Mouse (Mus musculus): ENCODE data around the gene Fbxo4.

Fbxo4 gene

DNA sequence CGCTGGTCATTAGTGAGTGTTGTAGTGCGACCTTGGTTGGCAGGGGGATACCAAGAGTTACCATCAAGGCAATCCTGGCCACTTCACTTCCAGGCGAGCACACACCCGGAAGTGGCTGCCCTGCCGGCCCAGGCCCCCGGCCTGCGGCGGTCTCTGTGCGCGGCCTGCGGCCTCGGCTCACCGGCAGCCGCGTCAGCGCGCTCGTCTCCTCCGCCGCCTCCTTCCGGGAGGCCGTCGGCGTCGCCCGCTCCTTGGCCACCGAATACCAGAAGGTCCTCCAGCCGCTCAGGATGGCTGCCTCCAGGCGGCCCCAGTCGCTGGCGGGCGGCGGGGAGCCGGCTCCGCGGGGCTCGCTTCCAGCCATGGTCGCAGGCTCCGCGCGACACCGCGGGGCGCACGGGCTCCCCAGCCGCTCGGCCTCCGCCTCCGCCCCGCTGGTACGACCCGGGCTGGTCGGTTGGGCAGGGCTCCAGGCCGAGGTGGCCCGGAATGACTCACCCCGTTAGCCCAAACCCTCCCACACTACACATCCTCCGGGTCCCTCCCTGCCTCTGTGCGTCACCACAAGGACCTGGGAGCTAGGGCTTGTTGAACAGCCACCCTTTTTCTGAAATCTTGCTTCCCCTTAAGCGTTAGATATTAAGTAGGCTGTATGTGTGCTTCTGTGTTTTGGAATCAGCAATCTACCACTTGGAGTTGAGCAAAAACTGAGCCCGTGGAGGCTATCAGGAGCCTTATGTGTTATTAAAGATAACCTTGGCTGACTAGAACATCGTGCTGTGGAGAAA lies at the start of gene Fbxo4:
Gene Fbxo4 (minus strand): TSS at position 513 of the 788 bp plus-strand sequence.
- DNase-seq (ENCODE audit: low read depth, low spot score): peak; percentile 39

DNA sequence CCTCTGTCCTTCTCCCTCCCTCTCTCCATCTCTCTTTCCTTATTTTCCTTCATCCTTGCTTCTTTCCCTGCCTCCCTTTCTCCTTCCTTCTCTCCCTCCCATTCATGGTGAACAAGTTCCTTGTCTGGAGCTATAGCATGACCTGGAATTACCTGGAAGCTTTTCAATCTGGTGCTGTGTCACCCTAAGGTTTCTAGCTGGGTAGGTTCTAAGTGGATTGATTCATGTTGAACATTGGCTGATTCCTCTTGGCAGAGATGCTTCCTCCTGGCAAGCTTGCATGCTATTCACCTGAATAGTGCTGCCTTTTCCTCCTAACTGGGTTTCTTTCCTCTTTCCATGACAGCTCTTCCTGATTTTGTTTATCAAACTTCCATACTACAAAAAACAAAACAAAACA lies 49.6 kb upstream of the Fbxo4 start:
- DNase-seq (ENCODE audit: low read depth, low spot score): no peak

DNA sequence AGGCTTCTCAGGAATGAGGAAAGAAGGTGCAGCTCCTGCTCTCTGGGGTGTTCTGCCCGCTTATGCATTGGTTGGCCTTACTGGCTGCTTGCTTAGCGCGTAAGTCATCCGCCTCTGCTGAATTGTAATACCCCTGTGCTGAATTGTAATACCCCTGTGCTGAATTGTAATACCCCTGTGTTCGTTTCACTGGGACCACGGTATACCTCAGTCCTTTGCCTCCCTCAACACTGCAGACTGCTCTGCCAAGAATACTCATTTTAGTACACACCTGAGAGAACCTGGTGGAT lies 49.0 kb upstream of the Fbxo4 start:
- no peak for DNase-seq (ENCODE audit: low read depth, low spot score)

DNA sequence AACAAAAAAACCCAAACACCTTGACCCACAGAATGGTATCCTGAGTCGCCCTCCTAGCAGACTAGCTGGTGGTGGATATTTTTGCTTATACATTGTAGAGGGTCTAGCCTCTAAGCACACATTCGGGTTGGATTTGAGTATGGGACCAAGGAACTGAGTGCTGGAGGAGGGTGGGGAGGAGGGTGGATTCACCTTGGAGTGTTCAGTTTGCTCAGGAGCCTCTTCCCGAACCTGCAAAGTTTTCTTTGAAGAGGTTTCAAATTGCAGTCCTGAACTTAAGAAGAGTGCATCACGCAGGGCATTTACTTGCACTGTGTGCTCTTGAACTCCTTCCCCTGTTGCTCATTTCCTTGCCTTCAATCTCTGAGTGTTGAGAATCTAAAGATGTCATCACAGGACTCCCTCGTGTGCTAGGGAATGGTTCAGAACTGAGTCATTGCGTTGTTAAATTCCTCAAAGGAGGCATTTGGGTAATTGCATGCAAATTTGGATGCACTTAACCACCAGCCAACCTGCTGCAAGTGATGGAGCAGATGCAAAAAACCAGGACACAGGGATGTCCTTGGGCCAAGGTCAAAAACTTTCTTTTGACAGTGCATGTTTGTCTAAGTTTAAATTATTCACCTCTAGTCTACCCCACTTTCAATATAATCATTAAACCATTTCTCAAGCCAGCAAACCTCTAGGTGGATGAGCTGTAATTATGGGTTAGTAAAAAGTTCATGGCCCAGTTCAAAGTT lies 48.5 kb upstream of the Fbxo4 start:
- peak; percentile 32 for DNase-seq (ENCODE audit: low read depth, low spot score)

DNA sequence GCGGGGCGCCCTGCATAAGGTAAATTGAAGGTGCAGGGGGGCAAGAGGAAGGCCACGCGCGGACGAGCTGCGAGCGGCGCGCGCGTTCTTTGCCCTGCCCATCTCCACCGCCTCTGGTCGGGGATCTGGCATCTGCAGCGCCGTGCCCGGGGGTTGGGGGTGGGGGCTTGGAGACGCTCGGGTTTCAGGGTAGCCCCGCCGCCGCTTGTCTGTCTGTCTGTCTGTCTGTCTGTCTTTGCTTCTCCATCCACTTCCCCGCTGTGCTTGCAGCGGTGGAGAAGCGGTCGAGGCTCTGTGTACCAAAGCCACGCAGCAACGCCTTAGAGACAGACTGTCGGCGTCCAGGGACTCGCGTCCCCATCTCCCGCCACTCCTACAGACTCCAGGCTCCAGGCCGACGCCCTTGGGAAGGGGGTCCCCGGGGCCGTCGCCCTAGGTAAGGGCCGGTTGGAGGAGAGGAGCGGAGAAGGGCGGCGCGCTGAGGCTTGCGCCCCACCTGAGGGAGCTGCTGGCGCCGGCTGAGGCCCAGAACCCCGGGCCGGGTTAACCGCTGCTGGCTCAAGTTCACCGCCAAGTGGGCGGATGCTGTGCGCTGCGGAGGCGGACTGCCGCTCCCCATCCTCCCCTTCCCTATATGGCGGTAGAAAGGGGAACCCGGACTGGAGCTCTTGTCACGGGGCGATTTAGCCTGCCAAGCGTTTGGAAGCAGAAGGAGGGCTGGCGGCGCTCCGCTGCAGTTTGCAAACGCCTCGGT lies 47.6 kb upstream of the Fbxo4 start:
- DNase-seq (ENCODE audit: low read depth, low spot score): peak; percentile 47

DNA sequence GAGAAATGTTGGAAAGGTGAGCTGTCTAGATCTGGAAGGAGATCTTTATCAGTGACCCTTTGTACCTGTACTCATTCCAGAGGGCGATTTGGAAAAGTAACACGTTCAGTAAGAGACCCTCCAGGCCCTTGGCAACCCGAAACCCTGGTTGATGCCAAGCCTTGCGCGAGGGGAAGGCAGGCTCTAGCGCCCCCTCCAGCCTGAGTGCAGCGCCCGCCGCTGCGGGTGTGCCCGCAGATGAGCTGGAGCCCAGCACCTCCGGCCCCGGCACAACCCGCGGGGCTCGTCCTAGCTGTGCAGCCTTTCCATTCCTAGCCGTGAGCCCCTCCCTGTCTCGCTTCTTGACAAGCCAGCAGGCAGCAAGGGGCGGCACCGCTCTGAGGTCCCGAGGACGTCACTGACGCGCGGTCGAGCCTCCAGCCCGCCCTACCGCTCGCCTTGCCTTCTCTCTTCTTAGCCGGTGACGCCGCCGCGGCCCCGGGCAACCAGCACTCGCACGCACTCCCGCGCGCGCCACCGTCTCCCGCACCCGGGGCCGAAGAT lies 46.9 kb upstream of the Fbxo4 start, which contains the start of gene Oxct1:
Gene Oxct1 (plus strand): TSS at position 153 of the 543 bp plus-strand sequence.
- peak; percentile 89 for DNase-seq (ENCODE audit: low read depth, low spot score)

DNA sequence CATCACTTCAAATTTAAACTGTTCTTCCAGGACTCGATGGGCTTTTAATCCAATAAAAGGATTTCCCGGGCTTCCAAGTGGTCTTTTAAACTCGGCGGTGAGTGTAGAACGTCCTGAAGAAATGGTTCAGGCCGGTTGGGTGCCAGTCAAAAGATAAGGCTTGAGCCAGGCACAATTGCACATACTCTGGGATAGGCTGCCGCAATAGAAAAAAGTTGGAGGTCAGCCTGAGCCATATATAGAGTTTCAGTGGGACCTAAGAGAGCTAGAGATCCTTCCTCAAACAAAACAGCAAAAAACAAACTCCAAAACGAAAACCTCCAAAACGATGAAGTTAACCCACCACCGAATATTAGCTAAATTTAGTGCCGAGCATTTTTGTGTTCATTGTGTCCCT lies 46.1 kb upstream of the Fbxo4 start:
- DNase-seq (ENCODE audit: low read depth, low spot score): no peak

DNA sequence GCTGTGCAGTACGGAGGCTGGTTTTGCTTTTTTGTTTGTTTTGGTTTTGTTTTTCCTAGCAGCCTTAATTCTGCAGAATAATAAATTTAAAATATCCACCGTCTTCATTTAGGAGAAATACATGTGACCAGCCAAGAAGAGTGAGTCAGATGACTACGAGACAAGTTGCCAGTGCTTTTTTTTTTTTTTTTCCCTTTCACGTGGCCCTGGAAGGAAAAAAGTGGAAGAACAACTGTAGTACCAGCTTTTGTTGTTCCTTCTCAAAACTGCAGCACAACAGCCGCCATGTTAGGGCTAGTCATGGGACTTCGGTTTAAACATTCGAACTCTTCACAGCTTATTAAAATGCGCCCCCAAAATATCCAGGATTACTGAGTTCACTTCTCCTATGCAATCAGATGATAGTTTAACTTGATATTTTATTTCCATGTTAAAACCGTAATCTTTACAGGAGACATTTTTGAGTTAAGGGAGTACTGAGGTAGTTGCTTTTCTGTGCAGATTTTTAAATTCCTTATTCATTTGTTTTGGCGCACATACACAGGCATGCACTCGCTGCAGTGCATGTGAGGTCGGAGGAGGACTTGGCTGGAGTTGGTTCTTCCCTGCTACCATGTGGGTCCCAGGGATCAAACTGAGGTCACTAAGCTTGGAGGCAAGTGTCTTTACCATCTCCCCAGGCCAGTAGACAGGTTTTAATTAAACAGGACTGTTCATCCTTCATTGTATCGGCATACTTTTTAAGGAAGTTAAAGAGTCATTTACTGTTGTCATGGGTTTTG lies 45.5 kb upstream of the Fbxo4 start:
- no peak for DNase-seq (ENCODE audit: low read depth, low spot score)

DNA sequence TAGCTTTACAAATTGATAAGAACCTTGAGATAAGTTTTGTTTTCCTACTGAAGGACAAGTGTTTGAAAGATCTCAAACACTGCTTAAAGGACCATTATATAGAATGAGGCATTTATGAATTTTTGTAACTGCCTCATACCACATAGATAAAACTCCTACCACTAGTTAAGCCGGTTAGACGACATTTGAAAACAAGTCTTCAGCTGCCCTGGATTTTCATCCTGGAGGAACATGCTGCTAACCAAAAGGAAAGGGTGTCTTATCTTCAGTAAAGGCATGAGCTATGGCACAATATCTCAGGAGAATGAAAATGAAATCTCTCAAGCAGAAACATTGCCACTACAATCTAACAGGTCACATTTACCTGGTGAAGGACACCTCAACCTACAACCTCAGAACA lies 44.4 kb upstream of the Fbxo4 start:
- DNase-seq (ENCODE audit: low read depth, low spot score): no peak

DNA sequence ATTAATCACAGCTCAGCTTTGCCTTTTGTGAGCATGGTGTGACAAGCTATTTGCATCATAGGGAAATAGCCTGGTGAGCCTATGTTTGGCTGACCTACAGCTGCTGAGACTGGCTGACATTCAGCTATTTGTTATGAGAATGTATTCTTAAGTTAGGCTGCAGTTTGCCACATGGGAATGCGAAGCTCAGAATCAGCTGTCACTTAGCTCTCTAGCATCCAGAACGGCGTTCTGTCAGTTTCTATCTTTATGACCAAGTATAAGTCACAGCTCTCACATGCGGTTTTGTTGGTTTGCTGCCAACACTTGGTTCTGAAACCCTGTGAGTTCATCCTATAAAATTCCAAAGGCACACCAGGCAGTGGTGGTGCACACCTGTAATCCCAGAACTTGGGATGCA lies 41.3 kb upstream of the Fbxo4 start:
- DNase-seq (ENCODE audit: low read depth, low spot score): no peak

DNA sequence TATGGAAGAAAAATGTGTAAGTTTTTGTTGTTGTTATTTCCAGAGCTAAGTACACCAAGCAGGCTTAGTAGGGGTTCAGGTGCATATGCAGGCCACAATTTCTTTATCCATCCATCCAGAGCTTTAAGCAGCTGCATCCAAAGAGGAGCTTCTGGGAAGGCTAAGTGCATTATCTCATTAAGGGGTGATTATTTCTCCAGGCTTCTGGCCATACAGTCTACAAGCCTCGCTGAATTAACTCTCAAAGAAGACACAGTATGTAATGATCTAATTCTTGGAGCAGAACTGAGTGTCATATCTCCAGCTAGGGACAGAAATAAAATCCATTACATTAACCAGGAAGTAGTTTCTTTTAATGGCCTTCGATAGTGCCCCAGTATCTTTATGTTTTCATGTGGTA lies 34.5 kb upstream of the Fbxo4 start:
- no peak for DNase-seq (ENCODE audit: low read depth, low spot score)

DNA sequence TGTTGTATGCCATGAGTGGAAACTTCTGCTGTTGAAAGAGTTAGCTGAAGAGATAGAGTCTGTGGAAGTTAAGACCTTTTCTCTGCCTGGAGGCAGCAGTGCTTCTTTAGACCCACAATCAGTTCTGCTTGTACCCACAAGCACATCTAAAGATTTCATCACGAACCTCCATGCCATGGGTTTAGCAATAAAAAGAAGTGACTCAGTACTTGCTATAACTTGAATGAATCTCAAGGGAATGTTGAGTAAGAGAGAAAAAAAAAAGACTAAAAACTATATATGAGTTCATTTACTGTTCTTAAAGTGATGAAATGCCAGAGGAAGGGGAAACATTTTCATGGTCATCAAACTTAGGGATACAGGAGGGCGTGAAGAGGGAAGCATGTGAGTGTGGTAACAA lies 21.2 kb upstream of the Fbxo4 start:
- DNase-seq (ENCODE audit: low read depth, low spot score): no peak

DNA sequence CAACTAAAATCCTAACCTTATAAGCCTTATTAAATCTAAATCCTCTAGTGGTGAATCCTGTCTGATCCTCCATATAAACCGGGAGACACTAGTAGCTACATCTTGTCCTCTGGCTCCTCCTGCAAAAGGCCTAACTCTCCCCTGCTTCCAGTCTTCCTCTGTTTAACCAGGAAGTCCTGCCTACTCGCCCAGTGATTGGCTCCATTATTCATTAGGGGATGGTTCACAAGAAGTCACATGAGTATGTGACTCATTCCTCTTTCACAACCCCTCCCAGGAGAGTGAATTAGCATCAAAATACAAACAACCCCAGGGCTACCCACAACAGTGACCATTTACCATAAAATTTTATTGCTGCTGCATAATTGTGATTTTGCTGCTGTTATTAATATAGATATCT lies 19.8 kb upstream of the Fbxo4 start:
- DNase-seq (ENCODE audit: low read depth, low spot score): peak; percentile 57

DNA sequence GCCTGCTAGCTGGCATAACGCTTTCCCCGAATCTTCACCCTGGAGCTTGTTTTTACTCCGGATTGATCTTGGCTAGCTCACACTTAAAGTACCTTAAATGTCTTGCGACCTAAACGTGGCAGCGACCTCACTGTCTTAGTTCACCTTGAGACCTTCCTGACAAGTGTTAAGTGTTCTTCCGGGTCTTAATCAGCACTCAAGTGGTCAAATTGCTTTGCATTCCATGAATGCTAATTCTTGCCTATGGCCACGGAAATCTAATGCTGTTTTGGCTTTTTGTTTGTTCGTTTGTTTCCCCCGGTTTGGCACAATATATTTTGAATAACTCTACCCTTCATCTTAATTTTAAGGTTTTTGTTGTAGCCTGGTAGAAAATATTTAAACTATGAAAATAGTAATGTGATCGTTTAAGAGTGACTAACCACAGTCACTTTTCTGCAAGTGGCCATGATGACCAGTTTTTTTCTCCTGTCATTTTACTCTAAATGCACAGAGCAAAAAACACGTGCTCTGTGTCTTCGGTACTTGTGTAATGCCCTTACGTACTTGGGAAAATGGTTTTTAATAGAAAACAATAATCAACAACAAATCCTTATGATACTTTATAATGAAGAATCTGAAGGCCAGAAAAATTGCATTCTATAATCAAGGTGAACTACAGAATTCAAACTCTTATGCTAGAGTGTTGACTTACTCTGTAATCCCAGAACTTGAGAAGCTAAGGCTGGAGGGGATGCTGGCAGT lies 17.1 kb upstream of the Fbxo4 start:
- peak; percentile 74 for DNase-seq (ENCODE audit: low read depth, low spot score)

DNA sequence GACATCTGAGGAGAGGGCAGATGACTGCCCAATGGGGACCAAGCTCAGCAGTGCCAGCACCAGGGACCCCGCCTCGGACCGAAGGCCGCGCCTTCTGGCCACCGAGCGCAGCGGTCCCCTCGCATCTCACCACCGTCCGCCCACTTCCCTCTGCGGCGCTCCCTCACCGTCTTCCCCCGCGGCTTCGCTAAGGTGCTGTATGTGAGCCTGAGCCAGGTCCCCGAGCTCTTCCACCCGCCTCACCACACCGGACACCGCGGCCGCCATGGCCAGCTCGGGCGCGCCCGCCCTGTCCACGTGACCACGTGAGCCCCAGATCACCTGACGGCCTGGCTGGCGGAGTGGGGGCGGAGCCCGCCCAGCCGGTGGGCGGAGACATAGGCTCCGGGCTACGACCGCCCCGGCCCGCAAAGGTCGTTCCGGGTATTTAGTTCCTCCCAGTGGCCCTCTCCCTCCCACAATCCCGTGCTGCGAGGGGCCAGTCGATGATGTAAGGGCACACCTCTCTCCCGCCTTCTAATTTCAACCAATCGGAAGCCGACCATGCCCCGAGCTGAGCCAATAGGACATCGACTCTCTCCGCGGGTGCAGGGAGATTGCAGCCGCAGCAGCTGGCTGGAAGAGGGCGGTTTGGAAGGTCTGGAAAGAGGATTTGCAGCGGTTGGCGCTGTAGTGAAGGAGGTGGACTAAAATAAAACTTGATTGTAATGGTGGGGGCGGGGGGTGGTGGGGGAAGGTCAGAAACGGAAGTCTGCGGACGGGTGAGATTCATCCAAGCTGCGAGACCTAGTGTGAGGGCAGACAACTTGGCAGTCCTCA lies 16.3 kb upstream of the Fbxo4 start, which contains the start of gene AW549877:
Gene AW549877 (minus strand): TSS at position 297 of the 819 bp plus-strand sequence.
- DNase-seq (ENCODE audit: low read depth, low spot score): peak; percentile 98

DNA sequence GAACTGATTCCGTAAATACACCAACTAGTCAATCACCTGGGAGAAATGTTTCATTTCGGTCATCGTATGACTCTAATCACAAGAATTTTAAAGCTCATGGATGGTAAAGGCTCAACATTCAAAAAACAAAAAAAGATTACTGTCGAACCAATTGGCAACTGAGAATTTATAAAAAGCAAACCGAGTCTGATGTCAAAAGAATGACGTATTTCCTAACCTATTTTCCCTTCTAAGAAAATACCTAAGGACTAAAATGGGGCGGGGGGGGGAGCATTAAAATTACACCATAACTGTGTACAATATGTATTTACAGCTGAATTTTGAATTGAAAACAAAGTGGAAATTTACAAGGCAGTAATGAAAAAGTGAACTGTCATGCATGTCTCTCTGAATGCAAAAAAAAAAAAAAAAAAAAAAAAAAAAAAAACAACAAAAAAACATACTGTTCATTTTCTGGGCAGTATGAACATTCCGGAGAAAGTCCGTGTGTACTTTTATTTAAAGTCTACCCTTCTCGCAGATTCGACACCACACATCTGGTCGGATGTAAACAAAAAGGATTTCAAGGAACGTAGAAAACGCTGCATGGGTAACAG lies 15.6 kb upstream of the Fbxo4 start:
- no peak for DNase-seq (ENCODE audit: low read depth, low spot score)

DNA sequence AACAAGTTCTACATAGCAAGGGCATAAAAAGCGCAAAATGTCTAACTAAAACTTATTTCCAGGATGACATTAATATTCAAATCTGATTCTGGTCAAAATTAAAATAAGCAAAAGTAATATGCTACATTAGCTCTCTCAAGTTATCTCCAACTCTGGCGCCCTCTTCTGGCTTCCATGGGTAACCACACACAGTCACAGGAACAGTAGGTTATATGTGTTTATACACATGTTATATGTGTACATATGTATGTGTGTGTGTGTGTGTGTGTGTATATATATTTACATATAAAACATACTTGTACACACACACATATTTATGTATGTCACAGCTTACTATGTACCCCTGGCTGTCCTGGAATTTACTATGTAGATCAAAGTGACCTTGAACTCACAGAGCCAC lies 8.6 kb upstream of the Fbxo4 start:
- peak; percentile 22 for DNase-seq (ENCODE audit: low read depth, low spot score)

DNA sequence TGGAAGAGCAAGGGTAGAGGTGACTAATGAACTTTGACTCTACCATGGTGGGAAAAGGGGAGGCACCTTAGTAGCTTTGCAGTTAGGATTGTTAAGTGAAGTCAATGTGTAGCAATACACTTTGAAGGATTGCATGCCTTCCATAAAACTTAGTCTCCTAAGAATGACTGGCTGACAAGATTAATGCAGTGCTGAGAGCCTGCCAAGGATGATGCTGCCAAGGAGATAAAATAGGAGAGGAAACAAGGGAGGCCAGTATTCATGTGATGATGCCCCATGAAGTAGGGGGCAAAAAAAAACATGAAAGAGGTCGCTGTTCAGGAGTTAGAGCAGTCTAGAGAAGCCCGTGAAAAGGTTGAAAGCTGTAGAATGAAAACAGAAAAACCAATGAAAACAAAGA lies 5.5 kb upstream of the Fbxo4 start:
- DNase-seq (ENCODE audit: low read depth, low spot score): no peak

DNA sequence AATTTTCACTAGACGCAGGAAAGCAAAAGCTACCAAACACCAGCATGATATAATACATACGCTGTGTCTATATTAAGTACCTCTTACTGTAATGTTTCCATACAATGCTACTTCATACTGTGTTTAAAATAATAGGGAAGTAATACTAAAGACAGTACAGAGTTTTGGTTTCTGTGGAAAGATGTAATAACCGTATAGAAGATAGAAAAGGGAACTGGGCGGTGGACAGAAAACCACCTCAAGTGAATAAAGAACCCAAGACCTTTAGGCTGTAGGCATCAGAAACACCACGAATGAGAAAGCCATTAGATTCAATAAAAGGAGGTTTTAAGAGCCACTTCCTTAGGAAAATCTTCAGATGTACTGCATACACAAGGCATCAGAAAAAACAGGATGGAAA lies 3.4 kb upstream of the Fbxo4 start:
- DNase-seq (ENCODE audit: low read depth, low spot score): no peak
